Mouse (Mus musculus) forebrain, postnatal 0 days (tissue): Measurements from ENCODE around the gene Fis1. TPM values are rescaled to one million over a fixed set of nuclear protein-coding genes. Genes with fewer than 3 reads are reported as not detected.
"Not testable (repeated sequence)": the region's sequence is repeated elsewhere in the genome, so short reads cannot be mapped to it uniquely, and the experiment has no call there.

ENCODE experiments used
- ATAC-seq: fragments of 200-750 bp; cut with Nextera tagmentation; 2 replicates; pipeline ENCODE4 v1.8.0; 2017; ENCODE audit warnings: mild to moderate bottlenecking, moderate library complexity
- DNase-seq: peaks from one replicate; pipeline ENCODE4 v3.0.0-alpha.2; 2015
- H3K27ac ChIP-seq: fragments of 300-500 bp; sonication (generic); 2 replicates; pipeline ENCODE4 v1.5.1; 2014; ENCODE audit warnings: low read depth, mild to moderate bottlenecking, antibody characterized with exemption, low read length, moderate library complexity, mixed read lengths
- H3K27me3 ChIP-seq: fragments of 300-500 bp; sonication (generic); 2 replicates; pipeline ENCODE4 v1.6.1; 2014; ENCODE audit warnings: mild to moderate bottlenecking, low read length, mixed read lengths; ENCODE audit not compliant: insufficient read depth
- H3K36me3 ChIP-seq: fragments of 300-500 bp; sonication (generic); 2 replicates; pipeline ENCODE4 v1.6.1; 2014; ENCODE audit warnings: mild to moderate bottlenecking, moderate library complexity; ENCODE audit not compliant: insufficient read depth
- H3K4me1 ChIP-seq: fragments of 300-500 bp; sonication (generic); 2 replicates; pipeline ENCODE4 v1.6.1; 2014; ENCODE audit warnings: antibody characterized with exemption; ENCODE audit not compliant: insufficient read depth
- H3K4me2 ChIP-seq: fragments of 300-500 bp; sonication (generic); 2 replicates; pipeline ENCODE4 v1.6.1; 2014; ENCODE audit warnings: low read depth, mild to moderate bottlenecking, moderate library complexity
- H3K4me3 ChIP-seq: fragments of 300-500 bp; sonication (generic); 2 replicates; pipeline ENCODE4 v1.5.1; 2014; ENCODE audit warnings: low read depth, low read length, mixed read lengths
- H3K9ac ChIP-seq: fragments of 300-500 bp; sonication (generic); 2 replicates; pipeline ENCODE4 v1.6.1; 2014; ENCODE audit warnings: mild to moderate bottlenecking
- H3K9me3 ChIP-seq: fragments of 300-500 bp; sonication (generic); 2 replicates; pipeline ENCODE4 v1.6.1; 2016; ENCODE audit warnings: low read length
- CTCF ChIP-seq: sonication (generic); IDR thresholded peaks from 2 replicates; pipeline ENCODE4 v1.5.1; 2016; ENCODE audit warnings: antibody characterized with exemption, control low read depth, low read depth
- WGBS: fragments of 180-500 bp; shearing (Covaris S2); extraction: QIAGEN DNeasy Blood & Tissue Kit; methylation state at CpG from one replicate; pipeline ENCODE4 v1.1.7; 2014; 5-methylcytosine and 5-hydroxymethylcytosine counted together
- polyA plus RNA-seq: library from polyadenylated mRNA; unstranded; fragments of >200 nt; fragmentation: Nextera tagmentation; extraction: Ambion mirVana; gene quantifications from 2 replicates; pipeline ENCODE4 v1.2.1, GENCODE M21; 2015
- total RNA-seq: library from RNA; depleted of rRNA; stranded (reverse); fragments of >200 nt; gene quantifications from 2 replicates; pipeline ENCODE4 v1.2.3, GENCODE M21; 2014

Fis1 gene
- total and polyA plus RNA-seq, 2 experiments from 2014 or later: 221 to 377 TPM

GRCm38 (mm10) chr5:136940845-136941560 is 12.1 kb upstream of the Fis1 start:
- Histone ChIP-seq H3K4me2 (no peak overlapping the region), H3K27ac (no peak overlapping the region), H3K27me3 (no peaks in the 10 kb centered on the region), H3K4me3 (no peak overlapping the region), H3K36me3 (no peaks in the 10 kb centered on the region), H3K4me1 (no peaks in the 10 kb centered on the region), H3K9me3 (no peaks in the 10 kb centered on the region), H3K9ac (no peak overlapping the region)
- TF ChIP-seq CTCF: no peak
- no peak for ATAC-seq
- 90% methylated on average over 12 of the region's 12 CpGs for WGBS
- no peak for DNase-seq

DNA sequence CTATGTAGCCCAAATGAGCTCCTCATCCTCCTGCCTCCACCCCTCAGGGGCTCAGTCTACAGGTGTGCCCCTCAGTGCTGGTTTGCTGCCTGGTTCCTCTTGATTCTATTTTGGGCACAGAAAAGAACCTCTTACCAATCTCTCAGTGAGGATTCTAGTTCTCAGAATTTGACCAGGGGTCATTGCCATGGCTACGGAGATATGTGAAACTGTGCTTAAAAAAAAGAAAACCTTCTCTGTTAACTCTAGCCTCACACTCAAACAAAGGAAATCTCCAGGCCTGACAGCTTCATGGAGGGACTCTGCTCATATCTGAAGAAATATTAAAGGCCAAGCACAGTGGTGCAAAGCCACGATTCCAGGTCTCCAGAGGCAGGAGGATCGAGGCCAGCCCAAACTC is 10.3 kb upstream of the Fis1 start:
- Histone ChIP-seq H3K4me3 (no peak overlapping the region), H3K9ac (no peak overlapping the region), H3K36me3 (no peaks in the 10 kb centered on the region), H3K27ac (no peak overlapping the region), H3K4me1 (no peaks in the 10 kb centered on the region), H3K4me2 (no peak overlapping the region), H3K9me3 (no peaks in the 10 kb centered on the region), H3K27me3 (no peaks in the 10 kb centered on the region)
- ATAC-seq: peak; percentile 27; the same call in 1 of the 2 replicates
- no peak for TF ChIP-seq CTCF
- 82% methylated on average over 3 of the region's 3 CpGs for WGBS
- no peak for DNase-seq

DNA sequence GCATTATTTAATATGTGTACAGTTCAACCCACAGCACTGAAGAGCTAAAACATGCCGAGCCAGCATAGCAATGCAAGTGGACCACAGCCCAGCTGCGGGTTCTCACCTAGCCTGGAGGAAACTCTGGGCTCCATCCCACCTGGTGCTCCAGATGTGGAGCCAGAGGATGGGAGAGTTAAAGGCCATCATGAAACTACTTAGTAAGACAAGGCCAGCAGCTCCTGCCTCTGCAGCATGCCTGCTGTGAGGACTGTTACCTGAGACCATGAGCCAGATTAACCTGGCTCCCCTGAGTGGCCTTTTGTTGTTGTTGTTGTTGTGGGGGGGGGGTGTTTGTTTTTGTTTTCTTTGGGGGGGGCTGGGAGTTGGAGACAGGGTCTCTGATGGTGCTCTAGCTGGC is 9.7 kb upstream of the Fis1 start:
- Histone ChIP-seq H3K9me3 (no peaks in the 10 kb centered on the region), H3K9ac (no peak overlapping the region), H3K4me1 (no peaks in the 10 kb centered on the region), H3K27me3 (no peaks in the 10 kb centered on the region), H3K4me2 (no peak overlapping the region), H3K27ac (no peak overlapping the region), H3K36me3 (no peaks in the 10 kb centered on the region), H3K4me3 (no peak overlapping the region)
- DNase-seq (no peak), ATAC-seq (no peak)
- no peak for TF ChIP-seq CTCF
- WGBS: 84% methylated on average over 2 of the region's 2 CpGs

DNA sequence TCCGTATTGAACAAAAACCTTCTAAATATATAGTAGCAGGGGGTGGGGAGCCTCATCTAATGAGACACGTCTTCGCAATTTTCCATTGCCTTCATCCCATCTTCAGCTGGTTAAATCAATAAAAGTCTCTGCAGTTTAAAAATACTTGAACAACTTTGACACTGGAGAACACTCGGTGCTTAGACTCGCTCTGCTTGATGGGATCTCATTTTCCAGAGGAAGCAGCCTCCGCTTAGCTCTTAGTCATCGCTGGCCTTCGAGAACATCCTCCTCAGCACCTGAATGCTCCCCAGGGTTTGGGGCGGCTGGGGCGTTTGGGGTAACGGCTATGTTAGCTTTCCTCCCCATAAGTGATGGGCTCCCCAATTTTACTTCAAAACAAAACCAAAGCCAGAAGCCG is 8.0 kb upstream of the Fis1 start:
- no peak overlapping the region for H3K4me2 ChIP-seq
- DNase-seq: no peak
- H3K4me1 ChIP-seq: no peaks in the 10 kb centered on the region
- H3K4me3 ChIP-seq: no peak overlapping the region
- no peak overlapping the region for H3K9ac ChIP-seq
- ATAC-seq: no peak
- 81% methylated on average over 12 of the region's 12 CpGs for WGBS
- TF ChIP-seq CTCF: no peak
- H3K27ac ChIP-seq: no peak overlapping the region
- no peaks in the 10 kb centered on the region for H3K27me3 ChIP-seq
- no peaks in the 10 kb centered on the region for H3K36me3 ChIP-seq
- no peaks in the 10 kb centered on the region for H3K9me3 ChIP-seq

GRCm38 (mm10) chr5:136947874-136948273 is 5.2 kb upstream of the Fis1 start:
- Histone ChIP-seq H3K9ac (no peak overlapping the region), H3K4me3 (no peak overlapping the region), H3K27me3 (no peaks in the 10 kb centered on the region), H3K4me1 (no peaks in the 10 kb centered on the region), H3K9me3 (no peaks in the 10 kb centered on the region), H3K36me3 (no peaks in the 10 kb centered on the region), H3K4me2 (no peak overlapping the region), H3K27ac (no peak overlapping the region)
- no peak for TF ChIP-seq CTCF
- DNase-seq (no peak), ATAC-seq (no peak)

- not testable (repeated sequence) for H3K9me3 ChIP-seq, H3K4me3 ChIP-seq, H3K4me2 ChIP-seq, H3K36me3 ChIP-seq, H3K9ac ChIP-seq, H3K27ac ChIP-seq, H3K27me3 ChIP-seq, ATAC-seq, H3K4me1 ChIP-seq, DNase-seq
- WGBS: 83% methylated on average over 14 of the region's 14 CpGs
These were observed 3.3 kb upstream of the Fis1 start for GRCm38 (mm10) chr5:136949551-136950336.

DNA sequence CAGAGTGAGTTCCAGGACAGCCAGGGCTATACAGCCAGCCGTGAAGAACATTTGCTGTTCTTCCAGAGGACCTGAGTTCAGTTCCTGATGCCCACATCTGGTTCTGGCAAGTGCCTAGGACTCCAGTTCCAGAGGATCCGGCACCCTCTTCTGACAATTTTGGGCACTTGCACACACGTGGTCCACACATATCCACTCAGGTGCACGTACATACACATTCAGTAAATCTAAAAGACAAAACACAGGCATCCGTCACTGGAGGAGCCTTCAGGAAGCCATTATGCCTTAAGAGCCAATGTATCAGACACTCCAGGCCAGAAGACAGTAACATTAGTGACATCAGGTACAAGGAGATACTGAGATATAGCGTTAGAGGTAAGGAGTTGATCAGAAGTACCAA is 2.6 kb upstream of the Fis1 start:
- no peak for DNase-seq
- Histone ChIP-seq H3K4me3 (no peak overlapping the region), H3K9me3 (no peaks in the 10 kb centered on the region), H3K4me1 (peaks cover 9% of the 10 kb centered on the region), H3K4me2 (no peak overlapping the region), H3K27ac (no peak overlapping the region), H3K9ac (no peak overlapping the region), H3K36me3 (peaks cover 2% of the 10 kb centered on the region; the same call in 1 of the 2 replicates), H3K27me3 (no peaks in the 10 kb centered on the region)
- no peak for TF ChIP-seq CTCF
- ATAC-seq: no peak
- WGBS: 88% methylated on average over 6 of the region's 6 CpGs
